Mouse (Mus musculus): ENCODE data around the gene Foxp1. TPM values are rescaled to one million over a fixed set of nuclear protein-coding genes. Genes with fewer than 3 reads are reported as not detected.

Foxp1 gene
- total RNA-seq, 4 experiments from 2014 or later = 143 to 189 (median 162) TPM

- peak; percentile 44 to 83 for DNase-seq (ENCODE audit: low spot score in 2 of 2)
Observed at GRCm38 (mm10) chr6:99485217-99485883, 37.2 kb downstream of the Foxp1 start.

GRCm38 (mm10) chr6:99484884-99485216 is 37.7 kb downstream of the Foxp1 start:
- DNase-seq (ENCODE audit: low spot score in 2 of 2) = no peak

- DNase-seq (ENCODE audit: low spot score in 2 of 2) = no peak
Observed at GRCm38 (mm10) chr6:99484197-99484725, 38.3 kb downstream of the Foxp1 start.

GRCm38 (mm10) chr6:99483556-99483955 is 39.0 kb downstream of the Foxp1 start:
- no peak for DNase-seq (ENCODE audit: low spot score in 2 of 2)

GRCm38 (mm10) chr6:99481568-99481967 is 41.0 kb downstream of the Foxp1 start:
- no peak for DNase-seq (ENCODE audit: low spot score in 2 of 2)

GRCm38 (mm10) chr6:99478873-99479650 is 43.5 kb downstream of the Foxp1 start:
- no peak for DNase-seq (ENCODE audit: low spot score in 2 of 2)

- DNase-seq (ENCODE audit: low spot score in 2 of 2) = no peak
Observed at GRCm38 (mm10) chr6:99475040-99475439, 47.5 kb downstream of the Foxp1 start.

- no peak for DNase-seq (ENCODE audit: low spot score in 2 of 2)
Observed at GRCm38 (mm10) chr6:99470906-99471305, 51.6 kb downstream of the Foxp1 start.

GRCm38 (mm10) chr6:99469134-99469834 is 53.2 kb downstream of the Foxp1 start:
- DNase-seq (ENCODE audit: low spot score in 2 of 2) = no peak

- no peak for DNase-seq (ENCODE audit: low spot score in 2 of 2)
Observed at GRCm38 (mm10) chr6:99467831-99468230, 54.7 kb downstream of the Foxp1 start.

- no peak for DNase-seq (ENCODE audit: low spot score in 2 of 2)
Observed at GRCm38 (mm10) chr6:99467109-99467508, 55.4 kb downstream of the Foxp1 start.

GRCm38 (mm10) chr6:99466354-99466753 is 56.2 kb downstream of the Foxp1 start:
- peak in 1 of 2 experiments; percentile 45 for DNase-seq (ENCODE audit: low spot score in 2 of 2)

GRCm38 (mm10) chr6:99464449-99464848 is 58.1 kb downstream of the Foxp1 start:
- DNase-seq (ENCODE audit: low spot score in 2 of 2) = no peak

- DNase-seq (ENCODE audit: low spot score in 2 of 2) = no peak
Observed at GRCm38 (mm10) chr6:99463906-99464305, 58.6 kb downstream of the Foxp1 start.

- no peak for DNase-seq (ENCODE audit: low spot score in 2 of 2)
Observed at GRCm38 (mm10) chr6:99458775-99459174, 63.7 kb downstream of the Foxp1 start.

GRCm38 (mm10) chr6:99453763-99454520 is 68.6 kb downstream of the Foxp1 start:
- no peak for DNase-seq (ENCODE audit: low spot score in 2 of 2)

- DNase-seq (ENCODE audit: low spot score in 2 of 2) = no peak
Observed at GRCm38 (mm10) chr6:99452638-99453185, 69.8 kb downstream of the Foxp1 start.

- DNase-seq (ENCODE audit: low spot score in 2 of 2) = no peak
Observed at GRCm38 (mm10) chr6:99451479-99451878, 71.0 kb downstream of the Foxp1 start.

GRCm38 (mm10) chr6:99447447-99447846 is 75.1 kb downstream of the Foxp1 start:
- DNase-seq (ENCODE audit: low spot score in 2 of 2) = no peak

- DNase-seq (ENCODE audit: low spot score in 2 of 2) = no peak
Observed at GRCm38 (mm10) chr6:99446801-99447415, 75.6 kb downstream of the Foxp1 start.

GRCm38 (mm10) chr6:99443460-99443859 is 79.1 kb downstream of the Foxp1 start:
- DNase-seq (ENCODE audit: low spot score in 2 of 2) = no peak

Measured in left cerebral cortex, adult 8-10 months (tissue).